Mouse (Mus musculus): Measurements from ENCODE around the gene Sec14l3. TPM values are rescaled to one million over a fixed set of nuclear protein-coding genes. Genes with fewer than 3 reads are reported as not detected.
A peak's percentile ranks its signal among the peaks of the same experiment; 100 is the strongest.
"Not testable (repeated sequence)": the region's sequence is repeated elsewhere in the genome, so short reads cannot be mapped to it uniquely, and the experiment has no call there.

Gene Sec14l3
- total and polyA plus RNA-seq, 3 experiments, result not detected

DNA sequence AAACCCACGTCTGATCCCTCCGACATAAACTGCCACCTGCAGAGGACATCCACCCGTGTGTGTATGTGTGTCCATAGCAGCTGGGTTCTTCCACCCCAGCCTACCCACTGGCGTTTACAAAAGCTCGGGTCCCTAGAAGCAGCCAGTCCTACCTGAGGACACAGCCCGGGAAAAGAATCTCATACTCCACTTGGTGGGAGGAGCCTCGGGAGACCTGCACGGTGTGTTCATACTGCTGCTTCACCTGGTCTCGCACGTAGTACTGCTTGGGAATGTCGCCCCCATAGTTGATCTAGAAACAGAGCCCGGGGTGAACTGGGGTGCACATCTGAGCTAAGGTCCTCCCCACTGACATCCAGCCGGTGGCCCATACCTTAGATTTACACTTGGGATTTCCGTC is 38.9 kb downstream of the Sec14l3 start:
- no peak for DNase-seq

DNA sequence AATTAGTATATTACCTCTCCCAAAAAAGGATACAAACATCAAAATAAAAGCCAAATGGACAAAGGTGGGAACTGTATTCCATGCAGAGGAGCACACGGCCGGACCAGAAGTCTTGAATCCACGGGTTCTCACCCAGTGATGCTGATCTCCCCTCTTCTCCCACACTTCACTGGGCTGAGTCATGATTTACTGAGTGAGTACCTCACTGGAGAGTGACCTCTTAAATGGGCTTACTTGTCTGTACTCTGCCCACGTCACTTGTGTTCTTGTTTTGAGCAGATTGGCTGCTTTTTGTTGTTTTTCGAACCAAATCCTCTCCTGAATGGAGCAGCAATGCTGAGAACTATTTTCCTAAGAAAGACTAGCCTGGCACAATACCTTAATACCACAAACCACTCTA is 40.3 kb downstream of the Sec14l3 start:
- DNase-seq, result no peak

DNA sequence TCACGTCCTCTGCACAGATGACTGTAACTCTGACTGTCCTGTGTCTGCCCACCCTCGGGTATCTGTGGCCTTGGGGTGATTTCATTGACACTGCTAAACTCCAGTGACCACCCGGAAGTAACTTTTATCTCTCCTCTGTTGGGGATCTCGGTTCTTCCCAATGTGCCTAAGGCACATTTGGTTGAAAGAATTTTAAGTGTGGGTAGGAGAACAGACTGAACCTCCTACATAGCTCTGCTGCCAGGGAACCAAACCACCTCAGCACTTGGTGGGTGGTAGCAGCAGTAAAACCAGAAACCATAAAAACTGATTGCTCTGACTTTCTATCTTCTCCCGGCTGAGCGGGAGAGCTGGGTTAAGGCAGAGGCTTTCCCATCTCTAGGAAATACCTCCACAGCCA is 40.8 kb downstream of the Sec14l3 start:
- no peak for DNase-seq

DNA sequence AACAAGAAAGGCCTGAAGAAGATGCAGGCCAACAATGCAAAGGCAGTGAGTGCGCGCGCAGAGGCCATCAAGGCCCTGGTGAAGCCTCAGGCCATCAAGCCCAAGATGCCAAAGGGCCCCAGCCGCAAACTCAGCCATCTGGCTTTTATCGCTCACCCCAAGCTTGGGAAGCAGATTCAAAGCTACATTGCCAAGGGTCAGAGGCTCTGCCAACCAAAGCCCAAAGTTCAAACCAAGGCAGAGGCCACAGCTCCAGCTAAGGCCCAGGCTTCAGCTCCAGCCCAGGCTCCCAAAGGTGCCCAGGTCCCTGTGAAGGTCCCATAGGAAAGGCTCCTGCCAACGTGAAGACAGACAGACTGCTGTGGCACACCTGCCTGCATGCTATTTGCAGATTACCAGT is 43.3 kb downstream of the Sec14l3 start:
- DNase-seq, result not testable (repeated sequence)

DNA sequence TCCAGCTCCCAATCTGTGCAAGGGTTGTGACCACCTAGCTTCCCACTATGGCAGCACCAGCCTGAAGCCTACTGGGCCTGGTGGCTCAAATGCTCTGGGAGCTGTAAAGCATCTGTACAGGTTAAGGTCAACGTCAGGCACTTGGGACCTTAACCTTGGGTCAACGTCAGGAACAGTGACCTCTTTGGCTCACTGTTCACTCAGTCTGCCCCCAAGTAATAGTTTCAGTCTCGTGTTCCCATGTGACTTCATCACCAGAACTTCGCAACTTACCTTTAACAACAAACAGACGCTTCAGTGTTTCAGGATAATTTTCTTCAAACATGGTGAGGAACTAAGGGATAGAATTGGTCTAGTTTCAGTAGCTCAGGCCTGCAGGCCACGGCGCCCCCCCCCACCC is 44.0 kb downstream of the Sec14l3 start:
- DNase-seq, result no peak

DNA sequence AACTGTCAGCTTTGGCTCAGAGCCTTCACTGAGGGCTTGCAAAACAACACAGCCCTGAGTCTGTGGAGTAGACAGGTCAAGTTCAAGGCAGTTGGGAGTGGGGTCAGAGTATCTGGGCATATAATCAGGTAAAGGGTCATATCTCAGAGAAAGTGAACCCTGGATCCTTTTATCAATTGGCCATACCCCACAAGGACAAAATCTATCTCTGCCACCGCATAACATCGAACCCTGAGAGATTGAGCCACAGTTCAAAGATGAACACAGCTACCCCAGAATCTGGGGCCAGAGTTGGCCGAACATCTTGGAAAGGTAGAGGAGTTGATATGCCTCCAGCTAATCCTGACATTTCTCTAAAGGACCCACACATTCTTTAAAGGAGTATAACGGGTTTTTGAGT is 47.4 kb downstream of the Sec14l3 start:
- DNase-seq, result no peak

DNA sequence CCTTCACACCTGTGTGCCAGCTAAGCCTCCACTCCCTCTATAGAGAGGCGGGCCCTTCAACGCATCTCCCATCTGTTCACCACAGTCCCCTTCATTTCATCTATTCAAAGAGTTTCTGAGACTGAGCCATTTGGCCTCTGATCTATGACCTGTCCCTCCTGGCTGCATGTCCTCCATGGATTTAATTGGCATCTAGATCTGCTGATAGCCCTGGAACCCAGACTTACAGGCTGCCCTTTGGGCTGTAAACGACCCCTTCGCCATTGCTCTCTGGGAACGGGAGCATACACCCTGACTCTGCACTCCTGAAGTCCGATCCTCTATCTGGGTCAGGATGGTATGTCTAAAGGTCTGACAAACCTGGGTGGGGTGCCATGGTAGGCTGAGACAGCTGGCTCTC is 48.2 kb downstream of the Sec14l3 start:
- DNase-seq, result no peak

DNA sequence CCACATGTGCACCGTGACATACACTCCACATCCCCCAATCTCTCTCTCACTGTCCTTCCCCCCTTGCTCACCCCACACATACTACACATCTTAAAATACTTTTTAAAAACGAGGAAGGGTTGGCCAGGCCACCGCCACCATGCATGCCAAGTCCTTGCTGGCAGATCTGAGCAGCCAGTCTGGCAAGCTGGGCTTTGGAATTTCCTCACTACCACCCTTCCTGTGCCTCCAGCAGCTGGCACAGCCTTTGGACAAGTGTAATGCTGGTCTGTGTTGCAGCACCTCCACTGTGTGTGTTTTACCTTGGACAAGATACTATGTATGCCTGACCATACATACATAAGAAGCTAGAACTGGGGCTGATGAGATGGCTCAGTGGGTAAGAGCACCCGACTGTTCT is 48.9 kb downstream of the Sec14l3 start:
- DNase-seq, result no peak

DNA sequence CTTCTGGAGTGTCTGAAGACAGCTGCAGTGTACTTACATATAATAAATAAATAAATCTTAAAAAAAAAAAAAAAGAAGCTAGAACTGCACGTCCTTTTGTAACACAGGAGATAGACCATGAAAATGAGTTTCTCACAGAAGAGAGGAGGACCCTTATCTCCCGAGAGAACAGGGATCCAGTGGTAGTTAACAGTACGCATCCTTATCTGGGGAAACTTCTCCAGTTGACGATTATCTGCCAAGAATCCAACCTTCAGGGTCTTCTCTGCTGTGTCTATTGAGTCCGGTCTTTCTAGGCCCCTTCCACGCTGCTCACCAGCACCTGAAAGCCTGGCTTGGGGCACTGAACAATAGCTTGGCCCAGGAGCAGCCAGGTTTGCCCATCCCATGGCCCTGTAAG is 49.3 kb downstream of the Sec14l3 start:
- DNase-seq, result no peak

DNA sequence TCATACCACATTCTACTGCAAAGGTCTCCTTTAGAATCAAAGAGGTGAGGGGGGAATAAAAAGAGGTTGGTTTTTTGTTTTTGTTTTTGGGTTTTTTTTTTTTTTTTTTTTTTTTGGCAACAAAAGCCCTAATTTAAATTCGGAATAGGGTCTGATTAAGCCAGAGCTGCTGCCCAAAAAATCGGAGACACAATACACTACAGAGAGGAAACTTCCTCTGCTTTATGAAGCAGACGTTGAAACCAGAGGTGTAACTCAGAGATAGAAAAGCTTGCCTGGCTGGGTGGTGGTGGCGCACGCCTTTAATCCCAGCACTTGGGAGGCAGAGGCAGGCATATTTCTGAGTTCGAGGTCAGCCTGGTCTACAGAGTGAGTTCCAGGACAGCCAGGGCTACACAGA is 49.9 kb downstream of the Sec14l3 start:
- DNase-seq, result not testable (repeated sequence)

DNA sequence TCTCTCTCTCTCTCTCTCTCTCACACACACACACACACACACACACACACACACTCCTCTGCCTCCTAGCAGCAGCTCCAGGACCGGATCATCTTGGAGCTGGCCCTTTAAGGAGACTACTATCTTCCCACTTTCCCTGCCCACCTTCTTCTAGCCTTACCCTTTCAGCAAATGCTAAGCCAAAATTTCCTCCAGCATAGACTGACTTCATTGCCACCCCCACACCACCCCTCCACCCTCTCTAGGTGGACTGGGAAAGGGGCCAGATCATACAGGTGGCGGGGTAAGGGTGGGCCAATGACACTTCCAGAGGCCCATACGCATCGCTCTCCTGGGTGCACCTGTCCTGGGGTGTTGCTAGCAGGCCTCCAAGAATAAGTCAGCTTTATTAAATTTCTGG is 50.8 kb downstream of the Sec14l3 start:
- no peak for DNase-seq

DNA sequence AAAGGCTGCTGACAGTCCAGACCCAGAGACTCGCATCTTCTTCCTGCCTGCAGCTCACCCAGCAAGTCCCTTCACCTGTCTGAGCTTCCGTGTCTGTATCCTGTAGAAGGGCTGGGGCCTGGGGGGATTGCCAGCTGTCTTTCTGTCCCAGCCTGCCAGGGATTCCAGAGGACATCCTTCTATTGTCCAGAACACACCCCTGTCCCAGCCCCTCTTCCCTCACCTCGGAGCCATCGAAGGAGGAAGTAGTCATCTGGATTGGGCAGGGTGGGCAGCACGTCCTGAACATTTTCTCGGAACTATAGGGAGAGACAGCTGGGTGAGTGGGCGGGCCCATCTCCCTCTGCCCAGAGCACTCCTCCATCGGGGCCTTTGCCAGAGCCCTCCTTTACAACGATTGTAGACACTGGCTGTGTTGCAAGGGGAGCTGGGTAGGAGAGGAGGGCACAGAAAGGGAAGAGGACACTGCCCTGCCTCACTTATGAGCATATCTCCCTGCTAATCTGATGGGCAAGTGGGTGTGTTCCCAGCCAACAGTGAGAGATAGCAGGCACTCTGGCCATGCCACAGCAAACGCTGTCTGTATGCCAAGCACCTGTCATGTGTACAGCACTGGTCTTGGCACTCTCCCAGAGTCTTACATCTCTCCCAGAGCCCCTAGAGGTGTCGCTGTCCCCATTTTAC is 52.0 kb downstream of the Sec14l3 start:
- no peak for DNase-seq

DNA sequence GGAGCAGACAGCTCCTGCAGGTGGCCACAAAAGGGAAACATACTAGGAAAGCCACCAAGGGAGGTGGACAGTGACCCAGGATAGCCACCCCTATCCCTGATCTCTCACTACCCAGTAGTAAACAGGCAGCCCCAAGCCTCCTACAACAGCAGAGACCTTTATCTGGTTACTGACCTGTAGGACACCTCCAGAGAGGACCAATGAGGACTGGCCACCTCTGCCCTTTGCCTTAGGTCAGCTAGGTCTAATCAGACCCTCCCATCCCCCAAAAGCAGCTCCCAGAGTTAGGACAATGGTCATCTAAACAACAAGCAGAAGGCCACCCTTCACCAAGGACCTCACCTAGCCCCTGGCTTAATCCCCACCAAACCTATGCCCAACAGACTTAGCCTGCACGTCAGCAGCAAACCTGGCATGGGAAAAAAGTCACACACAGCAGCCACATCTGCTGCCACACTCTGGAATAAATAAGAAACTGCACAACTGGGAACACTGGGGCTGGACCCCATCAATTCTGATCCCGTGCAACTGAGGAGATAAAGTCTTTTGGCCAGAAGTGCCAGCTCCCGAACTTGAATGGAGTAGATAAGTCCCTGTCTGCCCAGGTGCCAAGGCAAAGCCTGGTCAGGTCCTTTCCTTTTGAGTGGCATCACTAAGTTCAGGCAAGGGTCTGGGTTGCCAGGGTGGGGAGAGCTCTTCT is 52.9 kb downstream of the Sec14l3 start:
- no peak for DNase-seq

DNA sequence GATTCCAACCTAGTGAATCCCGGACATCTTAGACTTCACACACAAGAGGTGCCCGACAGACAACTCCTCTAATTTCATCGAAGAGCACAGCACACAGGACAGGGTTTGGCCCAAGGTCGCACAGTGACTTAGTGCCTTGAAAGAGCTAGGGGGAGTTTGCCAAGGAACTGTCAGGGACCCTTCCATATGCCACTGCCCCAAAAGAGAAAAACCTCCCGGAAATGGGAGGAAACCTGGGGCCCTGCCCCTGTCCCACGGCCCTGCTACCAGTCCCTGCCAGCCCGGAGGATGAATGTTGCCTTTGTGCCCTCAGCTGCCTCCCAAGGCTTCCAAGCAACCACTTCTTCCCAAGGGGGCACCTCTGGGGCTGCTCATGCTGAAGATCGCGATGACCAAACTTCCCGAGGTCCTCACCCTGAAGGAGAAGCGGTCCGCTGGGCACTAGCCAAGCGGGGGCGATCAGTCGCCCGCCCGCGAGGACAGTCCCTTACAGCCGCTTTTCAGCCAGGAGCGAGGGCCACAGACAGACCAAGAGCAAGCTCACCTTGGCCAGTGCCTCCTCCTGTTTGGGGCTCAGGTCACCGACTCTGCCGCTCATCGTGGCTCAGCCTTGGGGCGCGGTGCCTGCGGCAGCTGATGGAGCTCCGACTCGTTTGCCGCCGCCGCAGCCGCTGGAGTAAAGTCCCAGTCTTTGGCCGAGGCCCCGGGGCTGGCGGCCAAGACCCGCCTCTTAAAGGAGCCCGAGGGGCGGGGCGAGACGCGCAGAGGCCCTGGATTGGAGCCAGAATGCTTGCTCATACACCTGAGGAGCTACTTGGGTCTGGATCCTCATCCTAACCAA is 53.7 kb downstream of the Sec14l3 start:
- peak; percentile 74 for DNase-seq

DNA sequence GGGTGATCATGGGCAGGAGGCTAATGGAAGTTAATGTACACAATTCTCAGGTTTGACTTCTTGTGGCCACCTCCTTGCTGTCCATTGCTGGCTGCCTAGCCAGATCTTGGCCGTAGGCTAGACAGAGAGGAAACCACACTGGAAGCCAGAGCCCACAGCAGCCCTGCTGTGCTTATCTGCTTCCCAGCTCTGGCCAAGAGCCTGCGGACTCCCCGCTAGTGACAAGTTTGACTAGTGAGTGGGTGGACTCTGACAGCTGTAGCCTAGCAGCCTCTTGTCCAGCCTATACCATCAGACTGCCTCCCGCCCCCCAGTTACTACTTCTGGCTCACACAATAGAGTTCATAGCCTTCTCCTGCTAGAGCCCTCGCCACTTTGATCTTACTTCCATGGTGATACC is 55.0 kb downstream of the Sec14l3 start:
- DNase-seq, result no peak

DNA sequence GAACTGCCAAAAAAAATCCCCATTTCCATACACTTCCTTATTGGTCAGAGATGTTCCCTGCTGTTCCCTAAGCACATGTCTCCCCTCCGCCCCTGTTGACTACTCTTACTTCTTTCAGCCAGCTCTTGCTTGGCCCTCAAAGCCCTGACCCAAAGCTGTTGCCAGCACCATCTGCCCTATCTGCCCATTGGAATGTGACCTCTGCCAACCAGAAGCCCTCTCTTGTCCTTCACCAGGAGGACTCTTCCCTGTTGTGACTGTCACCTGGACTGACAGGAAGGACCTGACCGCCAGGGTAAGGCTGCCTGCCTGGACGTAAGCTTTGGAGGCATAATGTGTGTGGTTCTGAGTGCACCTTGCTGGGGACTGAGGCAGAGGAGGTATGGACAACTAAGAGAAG is 57.0 kb downstream of the Sec14l3 start:
- no peak for DNase-seq

DNA sequence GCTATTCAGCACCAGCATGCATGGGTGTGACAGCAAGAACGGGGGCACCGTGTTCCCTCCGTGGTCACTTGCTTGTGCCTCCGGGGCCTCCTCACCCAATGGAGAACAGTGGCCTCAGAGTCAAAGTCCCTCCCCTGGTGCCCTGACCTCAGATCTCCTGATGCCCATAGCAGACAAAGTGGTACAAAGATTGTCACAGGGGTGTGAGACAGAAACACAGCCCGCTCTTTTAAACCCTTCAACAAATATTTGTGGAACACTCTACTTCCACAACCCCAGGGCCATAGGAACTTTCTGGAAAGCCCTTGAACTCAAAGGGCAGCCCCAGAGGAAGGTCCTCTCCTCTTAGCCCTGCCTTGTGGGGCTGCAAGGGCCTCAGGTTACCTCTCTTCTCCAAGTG is 57.6 kb downstream of the Sec14l3 start:
- no peak for DNase-seq

DNA sequence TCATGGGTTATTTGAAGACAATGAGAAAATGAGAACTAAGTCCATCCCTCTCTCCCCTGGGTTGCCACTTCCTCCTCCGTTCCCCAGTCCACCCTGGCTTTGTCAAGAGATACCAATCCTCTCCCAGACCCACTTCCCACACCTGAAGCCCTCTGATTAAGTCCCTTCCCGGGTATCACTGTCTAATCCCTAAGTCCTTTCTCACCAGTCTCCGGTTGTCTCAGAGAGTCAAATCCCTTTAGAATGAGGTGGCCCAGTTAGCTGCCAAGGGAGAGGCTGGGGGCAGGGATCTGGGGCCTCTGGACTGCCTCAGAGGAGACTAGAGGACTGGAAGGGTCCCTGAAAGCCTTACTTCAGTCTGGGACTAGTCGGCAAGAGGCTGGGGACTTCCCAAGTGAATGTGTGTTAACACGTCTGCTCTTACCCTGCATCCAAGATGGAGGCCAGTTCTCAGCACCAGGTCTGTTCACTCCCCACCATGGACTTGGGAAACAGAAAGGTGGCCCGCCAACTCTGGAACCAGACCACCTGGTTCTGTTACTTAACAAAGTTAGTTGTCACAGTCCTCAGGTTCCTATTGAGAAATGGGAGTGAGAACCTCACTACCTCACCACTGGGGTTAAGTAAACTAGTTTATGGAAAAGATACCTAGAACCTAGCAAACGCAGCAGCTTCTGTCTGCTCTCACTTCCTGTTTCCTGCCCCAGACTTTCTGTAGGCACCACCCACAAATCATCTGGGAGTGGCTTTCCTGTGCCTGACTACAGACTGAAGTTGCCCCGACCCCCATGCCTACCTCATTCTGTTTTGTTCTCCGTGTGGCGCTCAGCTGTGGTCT is 58.3 kb downstream of the Sec14l3 start, which contains the start of gene Sec14l2:
Sec14l2 (minus strand) TSS at position 674 of the 838 bp plus-strand sequence.
- DNase-seq, result no peak

DNA sequence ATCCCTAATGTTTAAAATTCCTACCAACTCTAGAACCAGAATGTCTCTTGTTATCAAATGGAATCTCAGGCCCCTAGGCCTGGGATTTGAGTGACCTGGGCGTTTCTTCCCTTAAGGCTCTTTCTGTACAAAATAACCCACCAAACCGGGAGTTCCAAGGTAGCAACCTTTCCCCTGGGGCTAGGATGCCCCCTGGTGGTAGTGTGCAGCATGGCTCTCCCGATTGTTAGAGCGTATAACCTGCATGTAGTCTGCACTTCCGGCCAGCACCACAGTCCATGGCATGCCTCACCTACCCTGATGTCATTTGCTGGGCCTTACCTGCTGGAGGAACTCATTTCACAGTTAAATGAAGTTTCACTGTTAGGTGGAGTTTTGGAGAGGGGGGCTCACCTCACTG is 59.3 kb downstream of the Sec14l3 start:
- peak; percentile 28 for DNase-seq

DNA sequence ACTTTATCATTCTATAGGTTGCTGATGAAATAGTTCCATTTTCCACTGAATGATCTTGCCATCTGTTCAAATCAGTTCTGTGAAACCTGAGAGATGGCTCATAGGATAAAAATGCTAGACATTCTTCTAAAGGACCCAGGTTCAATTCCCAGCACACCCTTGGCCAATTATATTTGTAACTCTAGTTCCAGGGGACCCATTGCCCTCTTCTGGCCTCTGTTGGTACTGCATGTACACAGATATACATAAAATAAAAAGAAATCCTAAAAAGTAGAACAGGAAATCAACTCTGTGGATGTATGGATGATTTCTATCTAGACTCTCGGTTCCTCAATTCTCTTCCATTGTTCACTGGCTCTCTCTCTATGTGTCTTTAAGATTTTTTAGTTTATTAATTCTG is 62.4 kb downstream of the Sec14l3 start:
- no peak for DNase-seq
